Mouse (Mus musculus) liver, postnatal 0 days (tissue): ENCODE measurements around the gene Plch2.

Source experiments
- CTCF ChIP-seq: sonication (generic); IDR thresholded peaks from 2 replicates; pipeline ENCODE4 v1.5.1; 2016; ENCODE audit warnings: antibody characterized with exemption, low read depth
- EP300 ChIP-seq: IDR thresholded peaks from 2 replicates; pipeline ENCODE4 v1.6.1; 2016; ENCODE audit warnings: antibody characterized with exemption, low read depth, mild to moderate bottlenecking

GRCm38 (mm10) chr4:154937746-154938145 lies 118.8 kb downstream of the Plch2 start:
- TF ChIP-seq CTCF (no peak), EP300 (no peak)
